Mouse (Mus musculus): ENCODE data around the gene Smtn.

The Smtn gene

GRCm38 (mm10) chr11:3547047-3547446, 6.6 kb upstream of the Smtn start:
- DNase-seq (ENCODE audit: low spot score in 2 of 2) = no peak

GRCm38 (mm10) chr11:3546242-3546562, 5.8 kb upstream of the Smtn start:
- no peak for DNase-seq (ENCODE audit: low spot score in 2 of 2)

GRCm38 (mm10) chr11:3545531-3546241, 5.3 kb upstream of the Smtn start:
- no peak for DNase-seq (ENCODE audit: low spot score in 2 of 2)

GRCm38 (mm10) chr11:3544409-3544808, 4.0 kb upstream of the Smtn start:
- DNase-seq (ENCODE audit: low spot score in 2 of 2) = no peak

- no peak for DNase-seq (ENCODE audit: low spot score in 2 of 2)
Observed at GRCm38 (mm10) chr11:3543001-3543400, 2.6 kb upstream of the Smtn start.

GRCm38 (mm10) chr11:3541932-3542331, 1.5 kb upstream of the Smtn start:
- DNase-seq (ENCODE audit: low spot score in 2 of 2) = no peak

- DNase-seq (ENCODE audit: low spot score in 2 of 2) = no peak
Observed at GRCm38 (mm10) chr11:3539826-3540196, 601 bp downstream of the Smtn start.

- peak; percentile 61 to 83 for DNase-seq (ENCODE audit: low spot score in 2 of 2)
Observed at GRCm38 (mm10) chr11:3539111-3539825, 1.1 kb downstream of the Smtn start.

- DNase-seq (ENCODE audit: low spot score in 2 of 2) = no peak
Observed at GRCm38 (mm10) chr11:3538341-3538740, 2.1 kb downstream of the Smtn start.

GRCm38 (mm10) chr11:3537711-3538110, 2.7 kb downstream of the Smtn start:
- DNase-seq (ENCODE audit: low spot score in 2 of 2) = no peak

- DNase-seq (ENCODE audit: low spot score in 2 of 2) = no peak
Observed at GRCm38 (mm10) chr11:3536745-3537333, 3.6 kb downstream of the Smtn start.

GRCm38 (mm10) chr11:3536082-3536481, 4.3 kb downstream of the Smtn start:
- no peak for DNase-seq (ENCODE audit: low spot score in 2 of 2)

- DNase-seq (ENCODE audit: low spot score in 2 of 2) = peak; percentile 95 to 98
Observed at GRCm38 (mm10) chr11:3535406-3535986, 4.9 kb downstream of the Smtn start.

GRCm38 (mm10) chr11:3534956-3535355, 5.5 kb downstream of the Smtn start:
- DNase-seq (ENCODE audit: low spot score in 2 of 2) = no peak

GRCm38 (mm10) chr11:3533406-3533932, 6.9 kb downstream of the Smtn start:
- no peak for DNase-seq (ENCODE audit: low spot score in 2 of 2)

GRCm38 (mm10) chr11:3532101-3532931, 8.1 kb downstream of the Smtn start:
- DNase-seq (ENCODE audit: low spot score in 2 of 2) = no peak

- DNase-seq (ENCODE audit: low spot score in 2 of 2) = peak in 1 of 2 experiments; percentile 55
Observed at GRCm38 (mm10) chr11:3531634-3532033, 8.8 kb downstream of the Smtn start.

- DNase-seq (ENCODE audit: low spot score in 2 of 2) = no peak
Observed at GRCm38 (mm10) chr11:3530731-3531130, 9.7 kb downstream of the Smtn start.

GRCm38 (mm10) chr11:3529476-3530252, 10.7 kb downstream of the Smtn start:
- DNase-seq (ENCODE audit: low spot score in 2 of 2) = no peak

- DNase-seq (ENCODE audit: low spot score in 2 of 2) = no peak
Observed at GRCm38 (mm10) chr11:3528208-3528607, 12.2 kb downstream of the Smtn start.

- DNase-seq (ENCODE audit: low spot score in 2 of 2) = no peak
Observed at GRCm38 (mm10) chr11:3527766-3528165, 12.6 kb downstream of the Smtn start.

Measured in cerebellum, postnatal 4 days (tissue).